Mouse (Mus musculus): ENCODE data around the gene Dnaja3. TPM values are rescaled to one million over a fixed set of nuclear protein-coding genes. Genes with fewer than 3 reads are reported as not detected.

Gene Dnaja3
- polyA plus RNA-seq, 1 experiment from 2014 or later = 92.5 TPM

GRCm38 (mm10) chr16:4616829-4617228, 23.0 kb upstream of the Dnaja3 start:
- no peak; the same call in 1 of the 2 replicates for ATAC-seq
- Histone ChIP-seq H3K9ac (ENCODE audit: low read depth, low read length) (no peak overlapping the region), H3K27ac (ENCODE audit: low read length) (no peak overlapping the region; the same call in 1 of the 2 replicates), H3K36me3 (ENCODE audit: control insufficient read depth, insufficient read depth, low read length) (peaks cover 19% of the 10 kb centered on the region), H3K27me3 (replicated peaks; ENCODE audit: control insufficient read depth, insufficient read depth, low read length) (no peaks in the 10 kb centered on the region), H3K9me3 (ENCODE audit: control insufficient read depth, low read length) (no peaks in the 10 kb centered on the region), H3K4me3 (ENCODE audit: low read length) (no peak overlapping the region), H3K4me2 (ENCODE audit: low read depth, low read length) (no peak overlapping the region), H3K4me1 (ENCODE audit: control insufficient read depth, insufficient read depth, low read length) (peaks cover 8% of the 10 kb centered on the region; the same call in 1 of the 2 replicates)
- WGBS = 80% methylated on average over 4 of the region's 4 CpGs

DNA sequence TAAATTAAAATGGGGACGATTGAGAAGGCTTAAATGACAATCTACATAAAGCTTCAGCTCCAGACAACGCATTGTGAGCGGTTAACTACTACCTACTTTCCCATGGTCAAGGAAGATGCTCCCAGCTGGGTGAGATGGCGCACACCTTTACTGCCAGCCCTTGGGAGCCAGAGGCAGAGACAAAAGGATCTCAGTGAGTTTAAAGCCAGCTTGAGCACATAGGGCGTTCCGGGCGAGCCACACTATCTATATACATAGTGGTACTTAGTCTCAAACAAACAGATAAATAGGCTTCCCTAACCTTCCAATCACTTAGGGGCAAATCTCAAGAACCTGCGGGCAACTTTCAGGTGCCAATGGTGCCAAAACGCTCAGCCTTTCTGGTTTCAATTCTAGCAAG, 15.7 kb upstream of the Dnaja3 start:
- Histone ChIP-seq H3K27ac (ENCODE audit: low read length) (peak overlapping the region; percentile 82), H3K9ac (ENCODE audit: low read depth, low read length) (peak overlapping the region; percentile 87), H3K4me1 (ENCODE audit: control insufficient read depth, insufficient read depth, low read length) (peaks cover 12% of the 10 kb centered on the region), H3K4me3 (ENCODE audit: low read length) (peak overlapping the region; percentile 78), H3K4me2 (ENCODE audit: low read depth, low read length) (peak overlapping the region; percentile 81), H3K36me3 (ENCODE audit: control insufficient read depth, insufficient read depth, low read length) (peaks cover 3% of the 10 kb centered on the region; the same call in 1 of the 2 replicates), H3K9me3 (ENCODE audit: control insufficient read depth, low read length) (no peaks in the 10 kb centered on the region), H3K27me3 (replicated peaks; ENCODE audit: control insufficient read depth, insufficient read depth, low read length) (no peaks in the 10 kb centered on the region)
- ATAC-seq = 0 out of 2 replicates have a peak, but pooled peaks have one; percentile 3
- WGBS = 11% methylated on average over 9 of the region's 9 CpGs

DNA sequence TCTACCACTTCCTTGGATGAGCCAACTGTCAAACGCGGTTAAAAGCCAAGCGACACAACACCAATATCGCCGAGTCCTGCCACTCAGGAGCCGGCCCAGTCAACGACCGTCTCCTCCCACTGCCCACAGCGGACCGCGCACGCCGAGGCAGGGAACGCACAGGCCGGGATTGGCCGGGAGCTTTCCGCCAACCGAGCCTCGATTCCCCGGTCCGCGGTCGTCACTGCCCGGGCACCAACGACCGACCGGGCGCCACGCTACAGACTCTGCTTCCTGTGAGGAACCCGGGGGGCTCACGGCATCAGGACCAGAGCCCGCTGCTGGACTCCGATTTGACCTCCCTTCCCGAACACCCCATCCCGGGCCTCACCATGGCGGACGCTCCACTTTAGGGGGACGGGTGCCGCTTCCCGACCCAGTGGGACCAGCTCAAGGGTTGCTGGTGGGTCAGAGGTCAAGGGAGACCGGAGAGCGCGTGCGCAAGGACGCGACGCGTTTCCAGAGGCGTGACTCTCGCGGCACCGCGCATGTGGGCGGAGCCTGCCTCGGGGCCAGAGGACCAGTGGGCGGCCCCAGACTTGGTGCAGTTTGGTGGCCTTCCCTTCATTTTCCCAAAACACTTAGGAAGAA, 15.2 kb upstream of the Dnaja3 start, which contains the start of gene Pam16:
Gene Pam16 (minus strand): TSS at position 508 of the 630 bp plus-strand sequence.
- peak within 1 kb of the TSS; percentile 87 for H3K9ac ChIP-seq (ENCODE audit: low read depth, low read length)
- H3K36me3 ChIP-seq (ENCODE audit: control insufficient read depth, insufficient read depth, low read length) = 0 out of 2 replicates have a peak, but pooled peaks cover 3% of the 10 kb centered on the region
- under 1% methylated on average over 56 of the region's 56 CpGs for WGBS
- H3K27me3 ChIP-seq (replicated peaks; ENCODE audit: control insufficient read depth, insufficient read depth, low read length) = no peaks in the 10 kb centered on the region
- ATAC-seq = peak; percentile 93
- no peaks in the 10 kb centered on the region for H3K9me3 ChIP-seq (ENCODE audit: control insufficient read depth, low read length)
- peak within 1 kb of the TSS; percentile 81 for H3K4me2 ChIP-seq (ENCODE audit: low read depth, low read length)
- peaks cover 12% of the 10 kb centered on the region for H3K4me1 ChIP-seq (ENCODE audit: control insufficient read depth, insufficient read depth, low read length)
- H3K27ac ChIP-seq (ENCODE audit: low read length) = peak within 1 kb of the TSS; percentile 82
- H3K4me3 ChIP-seq (ENCODE audit: low read length) = peak within 1 kb of the TSS; percentile 78

DNA sequence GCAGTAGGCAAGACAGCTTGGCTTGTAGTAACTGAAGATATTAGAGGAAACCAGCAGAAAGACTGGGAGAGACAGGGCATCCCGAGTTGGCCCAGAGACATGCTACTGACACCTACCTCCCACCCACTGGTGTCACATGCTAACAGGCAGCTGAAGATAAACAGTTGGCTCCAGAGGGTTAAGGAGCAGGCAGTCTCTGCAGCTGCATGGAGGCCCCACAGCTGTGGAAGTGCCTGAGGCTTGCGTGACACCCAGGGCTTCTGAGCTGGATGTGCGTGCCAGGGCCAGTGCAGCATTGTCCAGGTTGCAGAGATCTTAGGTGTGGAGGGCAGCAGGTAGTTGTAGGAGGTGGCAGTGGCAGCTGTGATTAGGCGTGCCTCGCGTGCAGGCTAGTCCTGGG, 12.7 kb upstream of the Dnaja3 start:
- Histone ChIP-seq H3K4me3 (ENCODE audit: low read length) (no peak overlapping the region), H3K27me3 (replicated peaks; ENCODE audit: control insufficient read depth, insufficient read depth, low read length) (no peaks in the 10 kb centered on the region), H3K9ac (ENCODE audit: low read depth, low read length) (no peak overlapping the region), H3K9me3 (ENCODE audit: control insufficient read depth, low read length) (no peaks in the 10 kb centered on the region), H3K36me3 (ENCODE audit: control insufficient read depth, insufficient read depth, low read length) (peaks cover 9% of the 10 kb centered on the region; the same call in 1 of the 2 replicates), H3K4me2 (ENCODE audit: low read depth, low read length) (no peak overlapping the region), H3K4me1 (ENCODE audit: control insufficient read depth, insufficient read depth, low read length) (peaks cover 12% of the 10 kb centered on the region), H3K27ac (ENCODE audit: low read length) (no peak overlapping the region)
- no peak for ATAC-seq
- 77% methylated on average over 6 of the region's 6 CpGs for WGBS

- peaks cover under 1% of the 10 kb centered on the region; the same call in 1 of the 2 replicates for H3K4me1 ChIP-seq (ENCODE audit: control insufficient read depth, insufficient read depth, low read length)
- no peaks in the 10 kb centered on the region for H3K27me3 ChIP-seq (replicated peaks; ENCODE audit: control insufficient read depth, insufficient read depth, low read length)
- WGBS = 90% methylated on average over 9 of the region's 9 CpGs
- H3K4me3 ChIP-seq (ENCODE audit: low read length) = no peak overlapping the region
- H3K27ac ChIP-seq (ENCODE audit: low read length) = no peak overlapping the region
- no peak overlapping the region for H3K4me2 ChIP-seq (ENCODE audit: low read depth, low read length)
- ATAC-seq = no peak
- H3K36me3 ChIP-seq (ENCODE audit: control insufficient read depth, insufficient read depth, low read length) = peaks cover 9% of the 10 kb centered on the region; the same call in 1 of the 2 replicates
- no peaks in the 10 kb centered on the region for H3K9me3 ChIP-seq (ENCODE audit: control insufficient read depth, low read length)
- no peak overlapping the region for H3K9ac ChIP-seq (ENCODE audit: low read depth, low read length)
These were observed 10.8 kb upstream of the Dnaja3 start for GRCm38 (mm10) chr16:4628898-4629419.

GRCm38 (mm10) chr16:4629950-4630349, 9.8 kb upstream of the Dnaja3 start:
- WGBS = 26% methylated on average over 6 of the region's 6 CpGs

GRCm38 (mm10) chr16:4632050-4632449, 7.7 kb upstream of the Dnaja3 start:
- Histone ChIP-seq H3K27me3 (replicated peaks; ENCODE audit: control insufficient read depth, insufficient read depth, low read length) (no peaks in the 10 kb centered on the region), H3K9me3 (ENCODE audit: control insufficient read depth, low read length) (no peaks in the 10 kb centered on the region), H3K4me3 (ENCODE audit: low read length) (no peak overlapping the region), H3K36me3 (ENCODE audit: control insufficient read depth, insufficient read depth, low read length) (peaks cover 9% of the 10 kb centered on the region; the same call in 1 of the 2 replicates), H3K4me1 (ENCODE audit: control insufficient read depth, insufficient read depth, low read length) (no peaks in the 10 kb centered on the region), H3K27ac (ENCODE audit: low read length) (no peak overlapping the region), H3K9ac (ENCODE audit: low read depth, low read length) (no peak overlapping the region), H3K4me2 (ENCODE audit: low read depth, low read length) (no peak overlapping the region)
- WGBS = 33% methylated on average over 7 of the region's 7 CpGs
- peak; percentile 43 for ATAC-seq

More at GRCm38 (mm10) chr16:4629950-4630349, 9.8 kb upstream of the Dnaja3 start:
- Histone ChIP-seq H3K27me3 (replicated peaks; ENCODE audit: control insufficient read depth, insufficient read depth, low read length) (no peaks in the 10 kb centered on the region), H3K4me2 (ENCODE audit: low read depth, low read length) (no peak overlapping the region), H3K27ac (ENCODE audit: low read length) (no peak overlapping the region), H3K4me3 (ENCODE audit: low read length) (no peak overlapping the region), H3K4me1 (ENCODE audit: control insufficient read depth, insufficient read depth, low read length) (no peaks in the 10 kb centered on the region), H3K9me3 (ENCODE audit: control insufficient read depth, low read length) (no peaks in the 10 kb centered on the region), H3K9ac (ENCODE audit: low read depth, low read length) (no peak overlapping the region), H3K36me3 (ENCODE audit: control insufficient read depth, insufficient read depth, low read length) (peaks cover 9% of the 10 kb centered on the region; the same call in 1 of the 2 replicates)
- peak; percentile 55 for ATAC-seq

- Histone ChIP-seq H3K9ac (ENCODE audit: low read depth, low read length) (no peak overlapping the region), H3K4me3 (ENCODE audit: low read length) (no peak overlapping the region), H3K36me3 (ENCODE audit: control insufficient read depth, insufficient read depth, low read length) (peaks cover 6% of the 10 kb centered on the region; the same call in 1 of the 2 replicates), H3K4me2 (ENCODE audit: low read depth, low read length) (no peak overlapping the region), H3K9me3 (ENCODE audit: control insufficient read depth, low read length) (no peaks in the 10 kb centered on the region), H3K27ac (ENCODE audit: low read length) (no peak overlapping the region), H3K27me3 (replicated peaks; ENCODE audit: control insufficient read depth, insufficient read depth, low read length) (no peaks in the 10 kb centered on the region), H3K4me1 (ENCODE audit: control insufficient read depth, insufficient read depth, low read length) (no peaks in the 10 kb centered on the region)
- no peak for ATAC-seq
- 93% methylated on average over 3 of the region's 3 CpGs for WGBS
These were observed 6.1 kb upstream of the Dnaja3 start for GRCm38 (mm10) chr16:4633661-4634060.

DNA sequence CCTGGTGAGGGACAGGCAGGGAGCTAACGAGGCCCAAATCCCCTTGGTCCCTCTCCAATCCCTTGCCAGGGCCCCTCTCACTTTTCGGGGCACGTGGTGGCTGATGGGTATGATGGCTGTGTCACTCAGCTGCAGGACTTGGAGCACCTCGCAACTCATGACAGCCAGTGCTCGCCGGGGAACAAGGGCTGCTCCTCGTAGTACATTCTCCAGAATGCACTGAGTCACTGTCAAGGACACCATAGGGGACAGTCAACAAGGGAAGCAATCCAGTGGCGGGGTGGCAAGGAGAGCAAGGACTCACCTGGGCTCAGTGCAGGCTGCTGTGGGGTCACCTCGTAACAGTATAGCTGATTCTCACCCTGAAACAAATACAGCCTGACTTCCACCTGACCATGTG, 5.1 kb upstream of the Dnaja3 start:
- 86% methylated on average over 9 of the region's 9 CpGs for WGBS
- Histone ChIP-seq H3K27ac (ENCODE audit: low read length) (no peak overlapping the region), H3K36me3 (ENCODE audit: control insufficient read depth, insufficient read depth, low read length) (peaks cover 6% of the 10 kb centered on the region; the same call in 1 of the 2 replicates), H3K4me2 (ENCODE audit: low read depth, low read length) (no peak overlapping the region), H3K27me3 (replicated peaks; ENCODE audit: control insufficient read depth, insufficient read depth, low read length) (no peaks in the 10 kb centered on the region), H3K4me1 (ENCODE audit: control insufficient read depth, insufficient read depth, low read length) (peaks cover 6% of the 10 kb centered on the region), H3K4me3 (ENCODE audit: low read length) (no peak overlapping the region), H3K9me3 (ENCODE audit: control insufficient read depth, low read length) (no peaks in the 10 kb centered on the region), H3K9ac (ENCODE audit: low read depth, low read length) (no peak overlapping the region)
- no peak for ATAC-seq

All from intestine, embryonic 16.5 days (tissue).